Mouse (Mus musculus) urinary bladder, postnatal 4 days (tissue): ENCODE measurements around the gene Mypop.

Experiments used
- DNase-seq, 2 experiments: peaks; one replicate each; pipeline ENCODE4 v3.0.0; 2021 to 2022; ENCODE audit warnings: low spot score in 2 of 2

Mypop gene

GRCm38 (mm10) chr7:19017909-19018308, 26.9 kb downstream of the Mypop start:
- DNase-seq = no peak

GRCm38 (mm10) chr7:19021048-19021447, 30.0 kb downstream of the Mypop start:
- no peak for DNase-seq

- no peak for DNase-seq
Observed at GRCm38 (mm10) chr7:19022189-19022958, 31.3 kb downstream of the Mypop start.

GRCm38 (mm10) chr7:19023357-19023814, 32.3 kb downstream of the Mypop start, which contains the start of gene Foxa3:
Gene Foxa3 (minus strand): TSS chr7:19023538.
- peak in 1 of 2 experiments; percentile 48 for DNase-seq

- DNase-seq = peak; percentile 95 to 96
Observed at GRCm38 (mm10) chr7:19024096-19024506, 33.1 kb downstream of the Mypop start, which contains the start of gene Sympk. Gene Sympk (plus strand): TSS chr7:19024377.

- DNase-seq = no peak
Observed at GRCm38 (mm10) chr7:19024581-19025255, 33.7 kb downstream of the Mypop start.

GRCm38 (mm10) chr7:19028067-19028466, 37.0 kb downstream of the Mypop start:
- no peak for DNase-seq

GRCm38 (mm10) chr7:19029084-19029653, 38.1 kb downstream of the Mypop start:
- no peak for DNase-seq

GRCm38 (mm10) chr7:19031641-19032040, 40.6 kb downstream of the Mypop start:
- no peak for DNase-seq

GRCm38 (mm10) chr7:19044616-19045015, 53.6 kb downstream of the Mypop start:
- DNase-seq = no peak

- no peak for DNase-seq
Observed at GRCm38 (mm10) chr7:19046286-19047069, 55.4 kb downstream of the Mypop start.

GRCm38 (mm10) chr7:19048006-19048527, 57.0 kb downstream of the Mypop start:
- DNase-seq = no peak

- DNase-seq = no peak
Observed at GRCm38 (mm10) chr7:19049252-19049651, 58.2 kb downstream of the Mypop start.

- no peak for DNase-seq
Observed at GRCm38 (mm10) chr7:19050172-19050571, 59.1 kb downstream of the Mypop start.

GRCm38 (mm10) chr7:19051161-19051560, 60.1 kb downstream of the Mypop start:
- no peak for DNase-seq
